Mouse (Mus musculus): ENCODE data around the gene Fndc11. TPM values are rescaled to one million over a fixed set of nuclear protein-coding genes. Genes with fewer than 3 reads are reported as not detected.
"Not testable (repeated sequence)": the region's sequence is repeated elsewhere in the genome, so short reads cannot be mapped to it uniquely, and the experiment has no call there.

The Fndc11 gene
- total RNA-seq (2021) = not detected
- long read RNA-seq, experiment 1 = 0 reads
- long read RNA-seq, experiment 2 = 0 reads

GRCm38 (mm10) chr2:181219538-181220216 lies at the start of gene Fndc11:
TSS of gene Fndc11 (plus strand) at chr2:181220013.
- peak; percentile 35 to 50 for DNase-seq (ENCODE audit: low spot score in 2 of 2)

- no peak for DNase-seq (ENCODE audit: low spot score in 2 of 2)
These were observed 45.2 kb upstream of the Fndc11 start for GRCm38 (mm10) chr2:181174646-181175045.

- no peak for DNase-seq (ENCODE audit: low spot score in 2 of 2)
These were observed 41.8 kb upstream of the Fndc11 start for GRCm38 (mm10) chr2:181178015-181178414.

DNA sequence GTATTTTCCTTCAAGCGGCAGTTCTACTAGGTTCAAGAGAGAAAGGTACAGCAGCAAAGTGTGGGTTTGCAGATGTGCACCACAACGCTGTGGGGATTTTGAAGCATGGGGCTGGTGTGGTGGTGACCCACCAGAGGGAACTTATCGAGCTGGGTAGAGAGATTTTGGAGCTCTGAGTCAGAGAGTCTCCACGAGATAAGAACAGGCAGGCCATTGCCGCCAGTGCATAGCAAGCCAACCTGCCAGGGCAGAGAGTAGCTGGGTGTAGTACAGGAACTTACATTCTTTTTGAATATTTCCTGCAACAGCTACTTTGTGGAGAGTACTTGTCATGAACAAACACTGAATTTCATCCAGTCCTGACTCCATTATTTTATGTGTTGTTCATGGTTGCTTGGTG lies 41.3 kb upstream of the Fndc11 start:
- no peak for DNase-seq (ENCODE audit: low spot score in 2 of 2)

GRCm38 (mm10) chr2:181180898-181181297 lies 38.9 kb upstream of the Fndc11 start:
- peak in 1 of 2 experiments; percentile 9 for DNase-seq (ENCODE audit: low spot score in 2 of 2)

DNA sequence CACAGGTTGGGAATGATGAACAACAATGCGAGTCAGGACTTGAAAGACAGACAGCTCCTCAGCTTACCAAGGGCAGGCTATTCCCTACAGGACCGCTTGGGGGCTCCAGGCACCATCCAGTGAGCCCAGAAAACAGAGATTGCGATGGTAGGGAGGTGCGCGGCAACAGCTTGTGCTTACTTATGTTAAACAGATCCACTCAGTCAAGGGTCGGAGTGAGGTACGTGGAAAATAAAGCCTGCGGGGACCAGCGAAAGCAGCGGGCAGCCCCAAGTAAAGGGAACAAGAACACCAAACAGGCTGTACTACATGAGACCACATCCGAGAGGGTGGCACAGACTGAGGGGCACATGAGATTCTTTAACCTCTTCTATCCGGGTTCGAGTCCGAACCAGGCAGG lies 33.2 kb upstream of the Fndc11 start:
- DNase-seq (ENCODE audit: low spot score in 2 of 2) = peak; percentile 88 to 92

DNA sequence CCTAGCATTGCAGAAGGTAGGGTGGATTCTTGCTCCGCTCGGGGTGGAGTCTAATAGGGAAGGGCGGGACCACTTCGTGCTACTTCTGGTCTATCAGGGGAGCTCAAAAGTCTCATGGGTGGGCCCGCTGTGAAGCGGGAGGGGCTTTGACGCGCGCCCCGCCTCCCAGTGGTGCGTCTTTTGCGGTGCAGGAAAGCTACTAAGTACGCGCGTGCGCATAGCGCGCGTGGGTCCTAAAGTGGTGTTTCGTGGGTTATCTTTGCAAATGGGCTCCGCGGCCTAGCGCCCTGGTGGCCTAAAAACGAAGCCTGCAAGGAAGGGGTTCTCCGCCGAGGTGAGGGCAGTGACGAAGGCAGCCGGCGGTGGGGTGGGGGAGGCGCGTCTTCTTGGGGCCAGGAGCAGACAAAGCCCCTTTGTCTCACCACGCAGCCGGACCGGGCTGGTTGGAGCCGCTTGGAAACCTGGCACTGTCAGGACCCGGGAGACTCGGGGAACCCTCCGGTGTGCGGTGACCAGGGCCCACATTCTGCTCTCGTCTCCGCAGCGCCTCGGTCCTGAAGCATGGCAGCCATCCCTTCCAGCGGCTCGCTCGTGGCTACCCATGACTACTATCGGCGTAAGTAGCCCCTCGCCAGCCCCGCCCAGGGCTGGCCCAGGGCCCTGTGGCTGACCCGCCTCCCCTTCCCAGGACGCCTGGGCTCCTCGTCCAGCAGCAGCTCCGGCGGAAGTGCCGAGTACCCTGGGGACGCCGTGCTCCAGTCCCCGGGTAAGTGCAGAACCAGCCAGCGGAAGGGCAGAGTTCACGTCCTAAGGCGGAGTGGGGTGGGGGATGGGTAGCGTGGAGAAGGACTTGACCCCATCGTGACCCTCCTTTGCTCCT lies 32.5 kb upstream of the Fndc11 start, which contains the start of gene Ppdpf:
Gene Ppdpf, plus strand, starts transcription at position 127 of the 880 bp plus-strand sequence.
- peak; percentile 91 to 95 for DNase-seq (ENCODE audit: low spot score in 2 of 2)

- no peak for DNase-seq (ENCODE audit: low spot score in 2 of 2)
These were observed 31.1 kb upstream of the Fndc11 start for GRCm38 (mm10) chr2:181188681-181189080.

- no peak for DNase-seq (ENCODE audit: low spot score in 2 of 2)
These were observed 30.5 kb upstream of the Fndc11 start for GRCm38 (mm10) chr2:181189321-181189720.

DNA sequence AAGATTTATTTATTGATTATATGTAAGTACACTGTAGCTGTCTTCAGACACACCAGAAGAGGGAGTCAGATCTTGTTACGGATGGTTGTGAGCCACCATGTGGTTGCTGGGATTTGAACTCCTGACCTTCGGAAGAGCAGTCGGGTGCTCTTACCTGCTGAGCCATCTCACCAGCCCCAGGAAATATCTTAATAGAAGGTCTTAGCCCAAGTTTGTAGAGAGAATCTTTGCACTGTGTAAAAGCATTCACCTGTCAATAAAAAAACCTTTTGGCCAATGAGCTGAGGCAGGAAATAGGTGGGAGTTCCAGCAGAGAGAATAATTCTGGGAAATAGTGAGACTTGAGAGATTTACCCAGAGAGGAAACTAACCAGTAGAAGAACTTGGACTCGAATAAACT lies 28.4 kb upstream of the Fndc11 start:
- not testable (repeated sequence) for DNase-seq (ENCODE audit: low spot score in 2 of 2)

DNA sequence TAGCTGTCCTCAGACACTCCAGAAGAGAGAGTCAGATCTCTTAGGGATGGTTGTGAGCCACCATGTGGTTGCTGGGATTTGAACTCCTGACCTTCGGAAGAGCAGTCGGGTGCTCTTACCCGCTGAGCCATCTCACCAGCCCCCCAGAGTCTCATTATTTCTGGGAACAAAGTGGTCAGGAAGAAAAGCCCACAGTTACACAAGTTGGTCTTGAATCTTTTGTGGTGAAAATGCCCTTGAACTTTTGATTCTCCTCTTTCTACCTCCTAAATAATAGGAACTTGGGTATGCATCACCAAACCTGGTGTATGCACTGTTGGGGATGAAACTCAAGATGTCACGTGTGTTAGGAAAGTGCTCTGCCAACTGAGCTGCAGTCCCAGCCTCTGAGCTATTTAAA lies 27.9 kb upstream of the Fndc11 start:
- DNase-seq (ENCODE audit: low spot score in 2 of 2) = no peak

DNA sequence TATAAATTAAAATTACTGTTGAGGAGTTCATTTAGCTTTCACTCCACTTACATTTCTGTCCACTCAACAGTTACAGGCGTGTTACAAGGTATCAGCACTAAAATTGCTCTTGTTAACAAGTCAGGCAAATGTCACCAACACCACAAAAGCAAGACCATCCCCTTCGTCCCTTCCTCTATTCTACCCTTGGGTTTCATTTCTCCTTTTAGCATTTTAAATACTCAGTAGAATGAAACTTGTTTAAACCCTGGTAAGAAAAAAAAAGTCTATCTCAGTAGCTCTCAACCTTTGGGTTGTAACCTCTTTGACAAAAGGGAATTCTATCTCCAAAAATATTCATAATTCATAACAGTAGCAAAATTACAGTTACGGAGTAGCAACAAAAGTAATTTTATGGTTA lies 26.8 kb upstream of the Fndc11 start:
- DNase-seq (ENCODE audit: low spot score in 2 of 2) = no peak

GRCm38 (mm10) chr2:181196628-181197300 lies 23.0 kb upstream of the Fndc11 start:
- no peak for DNase-seq (ENCODE audit: low spot score in 2 of 2)

GRCm38 (mm10) chr2:181201606-181202005 lies 18.2 kb upstream of the Fndc11 start:
- DNase-seq (ENCODE audit: low spot score in 2 of 2) = no peak

GRCm38 (mm10) chr2:181202422-181202821 lies 17.4 kb upstream of the Fndc11 start, which contains the start of gene Ptk6:
TSS of gene Ptk6 (minus strand) at chr2:181202789.
- no peak for DNase-seq (ENCODE audit: low spot score in 2 of 2)

DNA sequence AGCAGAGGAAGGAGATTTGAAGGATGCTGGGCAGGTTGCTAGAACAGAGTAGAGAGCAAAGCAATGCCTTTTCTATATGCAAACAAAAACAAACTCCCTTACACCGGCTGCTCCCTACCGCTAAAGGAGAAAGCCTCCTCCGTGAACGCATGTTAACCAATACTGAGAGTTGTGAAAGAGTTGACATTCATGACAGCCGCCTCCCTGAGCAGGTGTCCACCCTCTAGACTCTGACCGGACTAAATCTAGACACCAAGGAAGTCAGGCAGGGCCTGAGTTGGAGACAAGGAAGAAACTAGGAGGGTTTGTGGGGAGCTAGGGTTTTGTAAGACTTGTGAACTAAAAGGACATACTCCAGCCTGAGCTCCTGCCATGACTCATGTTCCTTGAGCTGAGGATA lies 16.9 kb upstream of the Fndc11 start:
- no peak for DNase-seq (ENCODE audit: low spot score in 2 of 2)

- no peak for DNase-seq (ENCODE audit: low spot score in 2 of 2)
These were observed 14.1 kb upstream of the Fndc11 start for GRCm38 (mm10) chr2:181205678-181206077.

DNA sequence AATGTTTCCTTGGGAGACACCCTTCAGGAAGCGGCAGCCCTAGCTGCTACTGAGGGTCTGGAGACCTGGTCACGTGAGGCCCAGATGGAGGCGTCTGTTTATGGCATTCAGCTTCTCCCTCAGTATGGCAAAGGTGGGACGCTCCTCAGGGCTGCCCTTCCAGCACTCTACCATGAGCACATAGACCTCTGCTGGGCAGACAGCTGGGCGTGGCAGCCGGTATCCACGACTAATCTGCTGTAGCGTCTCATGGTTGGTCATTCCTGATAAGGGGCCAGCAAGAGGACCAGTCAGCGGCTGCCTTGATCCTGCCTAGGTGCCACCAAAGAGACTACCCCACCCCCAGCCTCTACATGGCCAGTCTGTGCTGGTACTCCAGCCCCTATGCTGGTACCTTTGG lies 13.7 kb upstream of the Fndc11 start:
- no peak for DNase-seq (ENCODE audit: low spot score in 2 of 2)

DNA sequence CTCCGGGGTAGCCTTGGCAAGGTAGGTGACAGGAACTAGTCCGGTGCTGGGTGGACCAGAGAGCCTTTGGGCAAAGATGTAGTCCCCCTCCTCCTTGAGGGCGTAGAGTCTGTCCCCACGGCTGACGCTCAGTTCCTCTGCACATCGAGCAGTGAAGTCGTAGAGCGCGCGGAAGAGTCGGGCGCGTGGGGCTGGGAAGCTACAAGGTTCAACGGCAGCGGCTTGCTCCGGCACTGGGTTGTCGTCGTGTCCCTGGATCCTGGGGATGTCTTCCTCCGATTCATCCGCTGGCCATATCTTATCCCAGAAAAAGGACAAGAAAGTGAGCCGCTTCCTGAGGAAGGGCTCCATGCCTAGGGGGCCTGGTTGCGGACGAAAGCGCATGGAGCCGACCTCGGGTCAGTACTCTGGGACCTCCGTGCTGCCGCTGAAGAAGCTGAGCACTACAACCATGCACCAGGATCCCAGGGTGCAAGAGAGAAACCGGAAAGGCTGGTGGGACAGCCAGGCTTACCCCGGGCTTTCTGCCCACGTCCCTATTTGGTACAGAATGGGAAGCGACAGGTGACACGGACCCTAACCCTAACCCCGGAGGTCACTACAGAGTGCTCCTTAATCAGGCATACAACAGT lies 7.3 kb upstream of the Fndc11 start:
- no peak for DNase-seq (ENCODE audit: low spot score in 2 of 2)

DNA sequence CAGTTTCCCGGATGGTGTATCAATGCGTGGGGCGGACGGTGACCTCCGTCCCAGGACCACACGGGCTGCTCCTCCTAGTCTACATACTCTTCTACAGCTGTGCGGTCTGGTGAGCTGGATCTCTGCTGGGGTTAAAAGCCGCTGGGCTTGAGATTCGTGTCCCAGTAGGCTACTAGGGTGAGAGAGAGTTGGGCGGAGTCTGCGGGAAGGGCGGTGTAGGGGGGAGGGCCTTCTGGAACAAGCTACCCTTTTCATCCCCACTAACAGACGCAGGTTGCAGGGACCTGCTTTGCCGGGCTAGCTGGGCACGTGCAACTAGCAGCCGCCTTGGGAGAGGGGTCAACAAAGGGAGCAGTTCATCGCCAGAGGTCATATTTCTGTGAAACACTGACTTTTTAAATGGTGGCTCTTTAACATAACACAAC lies 6.8 kb upstream of the Fndc11 start, which contains the start of gene Srms:
Gene Srms, minus strand, starts transcription at position 165 of the 425 bp plus-strand sequence.
- DNase-seq (ENCODE audit: low spot score in 2 of 2) = no peak

- DNase-seq (ENCODE audit: low spot score in 2 of 2) = no peak
These were observed 3.8 kb upstream of the Fndc11 start for GRCm38 (mm10) chr2:181216037-181216436.
